Mouse (Mus musculus) limb, embryonic 15.5 days (tissue): ENCODE results near the gene Itpk1. TPM values are rescaled to one million over a fixed set of nuclear protein-coding genes. Genes with fewer than 3 reads are reported as not detected.

Source experiments
- ATAC-seq: fragments of 200-750 bp; cut with Nextera tagmentation; 2 replicates; pipeline ENCODE4 v1.8.0; 2017; ENCODE audit warnings: low read depth, moderate TSS enrichment; ENCODE audit not compliant: insufficient number of reproducible peaks, low FRiP score, low TSS enrichment
- H3K27ac ChIP-seq: fragments of 300-500 bp; sonication (generic); 2 replicates; pipeline ENCODE4 v1.5.1; 2015; ENCODE audit warnings: moderate library complexity, mild to moderate bottlenecking, inconsistent platforms
- H3K27me3 ChIP-seq: fragments of 300-500 bp; sonication (generic); 2 replicates; pipeline ENCODE4 v1.6.1; 2015; ENCODE audit warnings: inconsistent platforms
- H3K36me3 ChIP-seq: fragments of 300-500 bp; sonication (generic); 2 replicates; pipeline ENCODE4 v1.6.1; 2015; ENCODE audit warnings: inconsistent platforms
- H3K4me1 ChIP-seq: fragments of 300-500 bp; sonication (generic); 2 replicates; pipeline ENCODE4 v1.6.1; 2015; ENCODE audit warnings: inconsistent platforms
- H3K4me2 ChIP-seq: fragments of 300-500 bp; sonication (generic); 2 replicates; pipeline ENCODE4 v1.6.1; 2015; ENCODE audit warnings: mild to moderate bottlenecking, inconsistent platforms
- H3K4me3 ChIP-seq: fragments of 300-500 bp; sonication (generic); 2 replicates; pipeline ENCODE4 v1.5.1; 2015; ENCODE audit warnings: mild to moderate bottlenecking, inconsistent platforms
- H3K9ac ChIP-seq: fragments of 300-500 bp; sonication (generic); 2 replicates; pipeline ENCODE4 v1.6.1; 2015; ENCODE audit warnings: inconsistent platforms
- H3K9me3 ChIP-seq: fragments of 300-500 bp; sonication (generic); 2 replicates; pipeline ENCODE4 v1.6.1; 2016; ENCODE audit warnings: inconsistent platforms
- WGBS: fragments of 180-500 bp; shearing (Covaris S2); methylation state at CpG from one replicate; pipeline ENCODE4 v1.1.7; 2015; 5-methylcytosine and 5-hydroxymethylcytosine counted together
- microRNA counts: library from miRNA; unstranded; fragments of <30 nt; microRNA quantifications from one replicate; lab custom pipeline; 2016
- microRNA-seq: library from miRNA; unstranded; fragments of <30 nt; microRNA quantifications from one replicate; pipeline ENCODE4, GENCODE M21; 2016
- polyA plus RNA-seq: library from polyadenylated mRNA; unstranded; fragments of >200 nt; fragmentation: Nextera tagmentation; extraction: Ambion mirVana; gene quantifications from 2 replicates; pipeline ENCODE4 v1.2.1, GENCODE M21; 2015

Itpk1 gene
- polyA plus RNA-seq, 1 experiment from 2014 or later, result 10.9 TPM

GRCm38 (mm10) chr12:102521777-102522319 lies 182.9 kb downstream of the Itpk1 start:
- no peaks in the 10 kb centered on the region for H3K36me3 ChIP-seq
- WGBS, result 30% methylated on average over 13 of the region's 13 CpGs
- H3K9ac ChIP-seq, result no peak overlapping the region
- no peak overlapping the region for H3K4me3 ChIP-seq
- no peak overlapping the region for H3K4me2 ChIP-seq
- no peak; the same call in 1 of the 2 replicates for ATAC-seq
- no peaks in the 10 kb centered on the region for H3K9me3 ChIP-seq
- no peak overlapping the region for H3K27ac ChIP-seq
- H3K27me3 ChIP-seq, result 0 out of 2 replicates have a peak, but pooled peaks cover 3% of the 10 kb centered on the region
- peaks cover 7% of the 10 kb centered on the region for H3K4me1 ChIP-seq

GRCm38 (mm10) chr12:102519929-102520720 lies 184.6 kb downstream of the Itpk1 start:
- Histone ChIP-seq H3K27me3 (0 out of 2 replicates have a peak, but pooled peaks cover 3% of the 10 kb centered on the region), H3K9me3 (no peaks in the 10 kb centered on the region), H3K4me2 (no peak overlapping the region), H3K4me3 (no peak overlapping the region), H3K4me1 (peaks cover 7% of the 10 kb centered on the region), H3K9ac (no peak overlapping the region), H3K27ac (no peak overlapping the region), H3K36me3 (no peaks in the 10 kb centered on the region)
- no peak for ATAC-seq
- 83% methylated on average over 12 of the region's 12 CpGs for WGBS

MicroRNAs within 50 kb of the gene (microRNA counts, 519-probe panel; counts per million panel counts)
- microRNA mmu-miR-1936 (lab: Ali Mortazavi, UCI), result not detected

Small RNA genes lying within 50 kb of the gene (microRNA-seq; reads per million reads assigned to microRNA genes)
- not detected for gene Mir1936

Other genes starting within 250 kb of the Itpk1 start
- 41.7 and 44.1 TPM in 2 replicates for gene Golga5, start 235.8 kb downstream of the Itpk1 start, polyA plus RNA-seq
- 0.42 TPM in 2 replicates for gene Chga, start 150.0 kb downstream of the Itpk1 start, polyA plus RNA-seq
- 21.7 and 21.8 TPM in 2 replicates for gene Moap1, start 38.7 kb upstream of the Itpk1 start, polyA plus RNA-seq
- gene Tmem251, start 38.8 kb upstream of the Itpk1 start, polyA plus RNA-seq, result 9.2 and 9.4 TPM in 2 replicates
- not detected in 2 replicates for gene Gm28051, start 52.8 kb upstream of the Itpk1 start, polyA plus RNA-seq
- gene Gon7, start 52.9 kb upstream of the Itpk1 start, polyA plus RNA-seq, result 19.7 and 20.6 TPM in 2 replicates
- 38.3 and 41.5 TPM in 2 replicates for gene Ubr7, start 53.0 kb upstream of the Itpk1 start, polyA plus RNA-seq
- gene Gm20604, start 53.7 kb upstream of the Itpk1 start, polyA plus RNA-seq, result 22.4 and 23.6 TPM in 2 replicates
- 14.5 and 18.7 TPM in 2 replicates for gene Btbd7, start 173.5 kb upstream of the Itpk1 start, polyA plus RNA-seq
- gene Cox8c, start 194.4 kb upstream of the Itpk1 start, polyA plus RNA-seq, result not detected in 2 replicates
- gene Unc79, start 243.9 kb upstream of the Itpk1 start, polyA plus RNA-seq, result 0.30 and 0.31 TPM in 2 replicates